Mouse (Mus musculus) liver, embryonic 15.5 days (tissue): Measurements from ENCODE around the gene Itpkb. TPM values are rescaled to one million over a fixed set of nuclear protein-coding genes. Genes with fewer than 3 reads are reported as not detected.

Experiments
- ATAC-seq: fragments of 200-750 bp; cut with Nextera tagmentation; 2 replicates; pipeline ENCODE4 v1.8.0; 2017; ENCODE audit warnings: moderate number of reproducible peaks, mild to moderate bottlenecking, moderate library complexity; ENCODE audit not compliant: insufficient read depth
- H3K27ac ChIP-seq: fragments of 300-500 bp; sonication (generic); replicated peaks from 2 replicates; pipeline ENCODE4 v1.5.1; 2015; ENCODE audit warnings: mild to moderate bottlenecking, inconsistent platforms
- H3K27me3 ChIP-seq: fragments of 300-500 bp; sonication (generic); 2 replicates; pipeline ENCODE4 v1.6.1; 2015; ENCODE audit warnings: mild to moderate bottlenecking, inconsistent platforms
- H3K36me3 ChIP-seq: fragments of 300-500 bp; sonication (generic); replicated peaks from 2 replicates; pipeline ENCODE4 v1.6.1; 2015; ENCODE audit warnings: moderate library complexity, mild to moderate bottlenecking, inconsistent platforms
- H3K4me1 ChIP-seq: fragments of 300-500 bp; sonication (generic); replicated peaks from 2 replicates; pipeline ENCODE4 v1.6.1; 2015; ENCODE audit warnings: inconsistent platforms
- H3K4me2 ChIP-seq: fragments of 300-500 bp; sonication (generic); 2 replicates; pipeline ENCODE4 v1.6.1; 2015; ENCODE audit warnings: moderate library complexity, mild to moderate bottlenecking, inconsistent platforms
- H3K4me3 ChIP-seq: fragments of 300-500 bp; sonication (generic); replicated peaks from 2 replicates; pipeline ENCODE4 v1.5.1; 2015; ENCODE audit warnings: mild to moderate bottlenecking, inconsistent platforms
- H3K9ac ChIP-seq: fragments of 300-500 bp; sonication (generic); 2 replicates; pipeline ENCODE4 v1.6.1; 2015; ENCODE audit warnings: moderate library complexity, mild to moderate bottlenecking, inconsistent platforms
- H3K9me3 ChIP-seq: fragments of 300-500 bp; sonication (generic); replicated peaks from 2 replicates; pipeline ENCODE4 v1.6.1; 2016; ENCODE audit warnings: inconsistent platforms
- WGBS: fragments of 180-500 bp; shearing (Covaris S2); methylation state at CpG from one replicate; pipeline ENCODE4 v1.1.7; 2015; ENCODE audit warnings: mixed read lengths; ENCODE audit not compliant: insufficient replicate concordance; 5-methylcytosine and 5-hydroxymethylcytosine counted together
- polyA plus RNA-seq: library from polyadenylated mRNA; unstranded; fragments of >200 nt; fragmentation: Nextera tagmentation; extraction: Ambion mirVana; gene quantifications from 2 replicates; pipeline ENCODE4 v1.2.1, GENCODE M21; 2015

The Itpkb gene
- polyA plus RNA-seq, 1 experiment from 2014 or later, result 1.3 TPM

DNA sequence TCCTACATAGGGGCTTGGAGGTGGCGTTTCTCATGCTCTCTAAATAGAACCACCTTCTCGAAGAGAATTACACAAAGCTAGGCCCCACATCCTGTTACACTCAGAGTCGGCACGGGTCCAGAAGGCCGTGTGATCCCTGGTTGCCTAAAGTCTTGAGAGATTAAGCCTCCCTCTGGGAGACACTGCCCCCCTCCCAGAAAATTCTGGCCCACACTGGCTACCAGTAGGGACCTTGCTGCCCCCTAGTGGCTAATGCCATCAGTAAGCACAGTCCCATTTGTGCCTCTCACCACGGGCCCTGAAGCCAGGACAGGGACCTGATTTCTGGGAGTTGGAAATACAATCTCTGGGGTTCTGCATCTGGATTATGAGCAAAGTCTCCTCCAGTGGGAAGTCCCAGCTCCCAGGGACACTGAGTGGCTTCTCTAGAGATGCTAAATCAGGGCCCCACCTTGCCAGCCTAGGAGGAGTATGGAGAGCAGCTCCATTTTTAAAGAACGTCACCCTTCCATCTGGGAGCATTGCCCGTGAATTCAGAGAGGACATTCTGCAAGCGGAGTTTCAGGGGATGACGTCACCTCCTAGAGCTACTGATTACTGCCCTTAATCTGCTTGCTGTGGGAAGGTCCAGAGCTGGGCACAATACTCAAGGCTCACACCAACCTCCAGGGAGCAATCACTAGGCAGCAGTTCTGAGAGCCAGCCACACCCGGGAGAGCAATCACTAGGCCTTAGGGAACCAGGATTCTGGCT lies 92.0 kb downstream of the Itpkb start:
- H3K4me2 ChIP-seq, result no peak overlapping the region
- WGBS, result 37% methylated on average over 11 of the region's 11 CpGs
- no peaks in the 10 kb centered on the region; the same call in 1 of the 2 replicates for H3K4me1 ChIP-seq
- no peaks in the 10 kb centered on the region for H3K27me3 ChIP-seq
- no peak overlapping the region for H3K9ac ChIP-seq
- H3K9me3 ChIP-seq, result no peaks in the 10 kb centered on the region
- ATAC-seq, result no peak
- no peak overlapping the region for H3K27ac ChIP-seq
- no peak overlapping the region for H3K4me3 ChIP-seq
- no peaks in the 10 kb centered on the region; the same call in 1 of the 2 replicates for H3K36me3 ChIP-seq

- Histone ChIP-seq H3K4me1 (peaks cover 6% of the 10 kb centered on the region), H3K4me3 (no peak overlapping the region), H3K27me3 (no peaks in the 10 kb centered on the region), H3K36me3 (no peaks in the 10 kb centered on the region; the same call in 1 of the 2 replicates), H3K4me2 (no peak overlapping the region), H3K27ac (no peak overlapping the region), H3K9me3 (no peaks in the 10 kb centered on the region), H3K9ac (no peak overlapping the region)
- 30% methylated on average over 16 of the region's 16 CpGs for WGBS
- no peak for ATAC-seq
These were observed 92.8 kb downstream of the Itpkb start for GRCm38 (mm10) chr1:180423008-180423639.

DNA sequence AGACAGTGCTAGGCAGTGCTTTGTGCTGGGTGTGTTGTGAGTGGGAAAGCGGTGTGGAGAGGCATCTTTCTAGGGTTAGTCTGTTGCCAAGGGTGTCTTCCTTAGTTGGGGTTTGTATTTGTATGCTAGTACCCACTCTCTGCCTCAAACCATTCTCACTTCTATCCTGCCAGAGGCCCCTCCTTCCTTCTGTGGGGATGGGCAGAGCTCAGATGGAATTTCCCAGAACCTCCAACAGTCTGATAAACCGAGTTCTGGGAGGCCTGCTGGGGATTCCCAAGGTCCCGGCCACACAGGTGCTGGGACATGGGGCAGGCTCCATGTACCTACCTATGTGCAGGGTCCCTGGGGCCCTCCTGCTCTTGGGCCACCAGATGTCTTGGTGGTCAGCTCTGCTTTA lies 93.6 kb downstream of the Itpkb start:
- WGBS, result 67% methylated on average over 3 of the region's 3 CpGs

GRCm38 (mm10) chr1:180426405-180426804 lies 96.1 kb downstream of the Itpkb start:
- no peak overlapping the region for H3K9ac ChIP-seq
- H3K4me2 ChIP-seq, result no peak overlapping the region
- H3K4me3 ChIP-seq, result no peak overlapping the region
- H3K27ac ChIP-seq, result no peak overlapping the region
- no peaks in the 10 kb centered on the region; the same call in 1 of the 2 replicates for H3K36me3 ChIP-seq
- peaks cover 15% of the 10 kb centered on the region for H3K27me3 ChIP-seq
- 67% methylated on average over 6 of the region's 6 CpGs for WGBS
- peaks cover 10% of the 10 kb centered on the region for H3K4me1 ChIP-seq
- no peak for ATAC-seq
- no peaks in the 10 kb centered on the region for H3K9me3 ChIP-seq

More for the DNA sequence above, 93.6 kb downstream of the Itpkb start:
- no peaks in the 10 kb centered on the region for H3K9me3 ChIP-seq
- peaks cover 4% of the 10 kb centered on the region; the same call in 1 of the 2 replicates for H3K27me3 ChIP-seq
- no peak overlapping the region for H3K4me3 ChIP-seq
- H3K27ac ChIP-seq, result no peak overlapping the region
- peaks cover 7% of the 10 kb centered on the region for H3K4me1 ChIP-seq
- no peak for ATAC-seq
- no peak overlapping the region for H3K4me2 ChIP-seq
- H3K36me3 ChIP-seq, result no peaks in the 10 kb centered on the region; the same call in 1 of the 2 replicates
- no peak overlapping the region for H3K9ac ChIP-seq

DNA sequence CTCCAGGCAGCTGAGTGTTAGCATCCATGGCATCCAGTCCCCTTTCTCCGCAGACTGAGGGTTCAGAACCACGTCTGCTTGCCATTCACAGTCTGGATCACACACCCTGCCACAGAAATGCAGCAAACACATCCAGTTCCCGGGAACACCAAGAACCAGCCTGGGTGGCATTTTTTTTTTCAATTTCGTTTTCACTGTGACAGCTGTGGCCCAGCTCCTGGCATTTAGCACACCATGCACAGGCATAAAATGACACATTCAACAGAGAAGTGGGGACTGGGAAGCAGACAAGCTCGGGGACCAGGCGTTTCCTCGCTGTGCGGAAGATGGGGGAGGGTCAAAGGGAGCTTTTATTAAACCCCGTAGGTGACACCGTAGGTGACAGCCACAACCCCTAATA lies 97.4 kb downstream of the Itpkb start:
- Histone ChIP-seq H3K4me2 (no peak overlapping the region), H3K9me3 (no peaks in the 10 kb centered on the region), H3K4me3 (no peak overlapping the region), H3K27me3 (peaks cover 27% of the 10 kb centered on the region), H3K36me3 (no peaks in the 10 kb centered on the region), H3K4me1 (peaks cover 10% of the 10 kb centered on the region; the same call in 1 of the 2 replicates), H3K27ac (no peak overlapping the region), H3K9ac (no peak overlapping the region)
- 38% methylated on average over 10 of the region's 10 CpGs for WGBS
- ATAC-seq, result no peak

GRCm38 (mm10) chr1:180428101-180428712 lies 97.9 kb downstream of the Itpkb start:
- Histone ChIP-seq H3K9me3 (no peaks in the 10 kb centered on the region), H3K4me3 (no peak overlapping the region), H3K27me3 (peaks cover 32% of the 10 kb centered on the region), H3K4me2 (no peak overlapping the region), H3K36me3 (no peaks in the 10 kb centered on the region), H3K27ac (no peak overlapping the region; the same call in 1 of the 2 replicates), H3K4me1 (peaks cover 10% of the 10 kb centered on the region; the same call in 1 of the 2 replicates), H3K9ac (no peak overlapping the region)
- WGBS, result 12% methylated on average over 9 of the region's 9 CpGs
- no peak for ATAC-seq

GRCm38 (mm10) chr1:180428871-180429270 lies 98.6 kb downstream of the Itpkb start:
- ATAC-seq, result no peak
- peaks cover 10% of the 10 kb centered on the region; the same call in 1 of the 2 replicates for H3K4me1 ChIP-seq
- peaks cover 39% of the 10 kb centered on the region for H3K27me3 ChIP-seq
- H3K27ac ChIP-seq, result no peak overlapping the region
- no peak overlapping the region for H3K9ac ChIP-seq
- no peak overlapping the region for H3K4me2 ChIP-seq
- H3K4me3 ChIP-seq, result no peak overlapping the region
- H3K36me3 ChIP-seq, result no peaks in the 10 kb centered on the region
- H3K9me3 ChIP-seq, result no peaks in the 10 kb centered on the region
- 67% methylated on average over 8 of the region's 8 CpGs for WGBS

DNA sequence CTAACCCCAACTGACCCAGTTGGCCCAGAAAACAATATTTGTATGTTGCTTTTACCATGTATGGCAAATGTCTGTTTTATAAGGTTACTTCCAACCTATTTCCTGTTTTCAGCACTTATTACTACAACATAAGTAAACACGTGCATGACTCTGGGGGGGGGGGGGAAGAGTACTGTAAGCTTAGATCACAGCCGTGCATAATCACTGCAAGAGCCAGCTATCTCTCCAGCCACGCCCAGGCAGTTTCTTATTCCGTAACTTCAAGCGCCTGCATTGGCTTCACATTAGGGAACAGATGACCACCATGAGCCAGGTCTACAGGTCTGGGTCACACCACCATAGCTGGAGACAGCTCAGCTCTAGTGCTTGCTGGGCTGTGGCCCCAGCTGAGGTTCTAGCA lies 99.5 kb downstream of the Itpkb start:
- no peak for ATAC-seq
- 18% methylated on average over 5 of the region's 5 CpGs for WGBS

GRCm38 (mm10) chr1:180431833-180432232 lies 101.5 kb downstream of the Itpkb start:
- Histone ChIP-seq H3K9me3 (no peaks in the 10 kb centered on the region), H3K27ac (no peak overlapping the region), H3K4me1 (peaks cover 10% of the 10 kb centered on the region; the same call in 1 of the 2 replicates), H3K4me2 (no peak overlapping the region), H3K9ac (no peak overlapping the region), H3K27me3 (peaks cover 48% of the 10 kb centered on the region), H3K4me3 (no peak overlapping the region), H3K36me3 (no peaks in the 10 kb centered on the region)
- ATAC-seq, result no peak
- WGBS, result 12% methylated on average over 12 of the region's 12 CpGs

More for the DNA sequence above, 99.5 kb downstream of the Itpkb start:
- Histone ChIP-seq H3K4me2 (no peak overlapping the region), H3K9me3 (no peaks in the 10 kb centered on the region), H3K27ac (no peak overlapping the region), H3K4me1 (peaks cover 10% of the 10 kb centered on the region; the same call in 1 of the 2 replicates), H3K4me3 (no peak overlapping the region), H3K36me3 (no peaks in the 10 kb centered on the region), H3K9ac (no peak overlapping the region), H3K27me3 (peaks cover 48% of the 10 kb centered on the region)

DNA sequence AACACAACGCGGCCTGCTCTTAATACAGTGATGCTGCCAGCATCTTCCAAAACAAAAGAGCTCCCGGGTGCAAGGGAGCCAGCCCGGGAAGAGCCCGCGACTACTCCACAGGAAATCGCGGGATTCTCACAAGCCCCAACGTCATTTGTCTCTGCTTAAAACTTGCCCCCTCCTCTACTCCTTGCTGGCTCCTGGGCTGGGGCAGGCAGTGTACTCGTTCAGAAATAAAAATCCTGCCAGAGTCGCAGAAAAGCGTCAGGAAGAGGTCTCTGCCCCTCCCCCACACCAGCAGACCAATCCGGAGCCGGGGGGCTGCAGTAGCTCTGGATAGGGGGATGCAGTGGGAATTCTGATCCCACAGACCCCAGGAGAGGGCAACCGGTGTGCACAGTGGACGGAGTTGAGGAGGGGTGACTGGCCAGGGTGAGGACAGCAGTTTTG lies 102.8 kb downstream of the Itpkb start:
- Histone ChIP-seq H3K4me1 (peaks cover 4% of the 10 kb centered on the region; the same call in 1 of the 2 replicates), H3K27ac (no peak overlapping the region), H3K4me3 (no peak overlapping the region), H3K4me2 (no peak overlapping the region), H3K9me3 (no peaks in the 10 kb centered on the region), H3K36me3 (no peaks in the 10 kb centered on the region), H3K9ac (no peak overlapping the region), H3K27me3 (peaks cover 48% of the 10 kb centered on the region)
- ATAC-seq, result no peak
- 8% methylated on average over 16 of the region's 16 CpGs for WGBS
